Mouse (Mus musculus): ENCODE measurements around the gene Eif2b5.
A peak's percentile ranks its signal among the peaks of the same experiment; 100 is the strongest.

Eif2b5 gene

DNA sequence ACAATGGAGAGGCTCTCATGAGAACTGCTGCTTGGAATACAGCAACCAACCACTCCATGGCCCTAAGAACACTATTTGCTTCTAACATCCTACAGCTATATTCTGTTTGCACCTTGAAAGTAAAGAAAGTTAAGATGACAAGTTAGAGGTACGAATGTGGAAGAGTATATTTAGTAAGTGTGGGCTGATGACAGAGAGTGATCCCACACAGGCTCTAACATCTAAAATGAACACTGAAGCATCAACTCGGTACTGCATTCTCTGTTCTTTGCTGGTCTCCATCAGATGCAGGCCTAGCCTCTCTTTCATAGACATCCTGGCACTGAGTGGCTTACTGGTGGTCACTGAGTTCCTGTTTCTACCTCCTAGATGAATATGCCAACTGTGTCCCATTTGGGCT is 9.4 kb upstream of the Eif2b5 start:
- DNase-seq (ENCODE audit: low spot score in 2 of 2): no peak

DNA sequence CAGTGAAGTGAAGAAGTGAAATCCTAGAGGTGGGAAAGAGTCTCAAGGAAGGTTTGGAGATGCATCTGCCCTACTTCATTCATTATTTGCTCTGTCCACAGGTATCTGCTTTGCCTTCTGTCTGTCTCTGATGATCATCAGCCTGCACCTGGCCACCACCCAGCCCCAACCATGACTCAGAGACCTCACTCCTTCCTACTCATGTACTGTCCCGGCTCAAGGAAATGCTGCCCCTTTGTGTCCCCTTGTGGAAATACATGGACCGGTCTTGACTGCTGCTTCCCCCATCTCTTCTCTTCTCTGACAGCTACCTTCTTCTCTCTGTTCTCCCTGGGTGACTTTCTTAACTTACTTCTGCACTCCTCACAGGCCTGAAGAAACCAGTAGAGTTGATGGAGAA is 8.0 kb upstream of the Eif2b5 start:
- DNase-seq (ENCODE audit: low spot score in 2 of 2): no peak

DNA sequence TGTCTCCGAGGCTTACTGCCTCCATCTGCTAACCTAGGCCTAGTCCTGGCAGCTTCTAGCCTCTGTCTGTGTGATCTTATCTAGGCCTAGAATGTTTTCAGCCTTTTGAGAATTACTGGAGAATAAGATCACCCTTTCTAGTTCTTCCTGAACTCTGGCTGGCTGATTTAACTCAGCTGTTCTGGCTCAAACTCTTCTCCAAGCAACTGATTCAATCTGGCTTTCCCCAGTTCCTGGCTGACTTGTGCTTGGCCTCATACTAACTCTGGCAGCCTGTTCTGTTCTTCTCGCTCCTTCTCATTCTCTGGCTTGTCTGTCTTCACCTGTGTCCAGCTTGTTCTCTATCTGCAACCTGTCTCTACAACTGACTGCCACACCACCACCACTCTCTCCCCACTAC is 7.3 kb upstream of the Eif2b5 start:
- no peak for DNase-seq (ENCODE audit: low spot score in 2 of 2)

DNA sequence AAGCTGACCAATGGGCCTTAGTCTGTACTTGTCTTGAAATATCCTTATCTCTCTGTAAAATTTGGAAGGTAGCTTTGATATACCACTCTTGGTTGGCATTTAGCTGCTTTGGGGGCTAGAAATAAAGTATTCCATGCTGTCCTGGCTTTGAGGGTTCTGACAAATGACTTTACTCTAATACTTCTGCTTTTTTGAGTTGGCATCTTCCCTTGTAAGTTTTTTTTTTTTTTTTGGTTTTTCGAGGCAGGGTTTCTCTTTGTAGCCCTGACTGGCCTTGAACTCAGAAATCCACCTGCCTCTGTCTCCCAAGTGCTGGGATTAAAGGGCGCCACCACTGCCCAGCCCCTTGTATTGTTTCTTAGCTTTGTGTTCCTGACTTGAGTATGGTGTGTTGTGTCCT is 5.2 kb upstream of the Eif2b5 start:
- DNase-seq (ENCODE audit: low spot score in 2 of 2): no peak

DNA sequence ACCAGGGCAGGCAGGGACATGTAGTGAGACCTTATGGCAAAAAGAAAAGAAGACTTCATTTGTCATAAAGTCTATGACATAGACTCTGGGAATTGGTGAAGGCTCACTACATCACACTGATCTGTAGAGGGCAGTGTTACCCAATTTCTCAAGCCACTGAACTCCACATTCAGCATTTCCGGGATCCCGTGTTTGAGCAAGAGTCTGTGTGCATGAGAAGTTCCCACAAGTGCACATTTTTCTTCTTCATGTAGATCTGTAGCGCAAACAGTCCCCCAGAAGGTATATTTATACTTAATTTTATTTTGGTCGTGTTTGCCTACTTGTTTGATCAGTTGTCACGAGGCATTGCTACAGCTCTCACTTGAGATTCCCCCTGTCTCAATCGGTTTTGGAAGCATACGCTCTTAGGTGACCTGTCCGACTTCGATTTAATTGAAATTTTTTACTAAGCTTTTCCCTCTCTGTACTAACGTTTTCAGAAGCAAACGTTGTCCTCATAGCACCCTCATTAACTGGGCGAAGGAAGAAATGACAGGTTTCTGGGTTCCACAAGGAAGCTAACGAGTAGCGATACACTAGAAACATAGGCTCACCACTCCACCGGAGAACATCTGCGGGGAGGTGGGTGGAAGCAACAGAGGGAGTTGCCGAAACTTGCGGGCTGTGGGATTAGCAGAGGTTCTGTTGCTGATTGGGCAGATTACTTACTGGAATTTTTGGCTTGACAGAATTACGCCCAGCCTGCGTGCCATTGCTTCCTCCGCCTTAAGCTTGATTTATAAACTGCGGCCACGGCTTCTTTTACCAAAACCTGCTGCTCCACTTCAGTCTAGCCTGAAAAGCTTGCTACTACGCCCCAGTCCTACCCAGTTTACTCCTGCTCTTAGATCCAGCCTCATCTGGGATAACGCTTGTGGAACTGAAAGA is 1.7 kb upstream of the Eif2b5 start:
- DNase-seq (ENCODE audit: low spot score in 2 of 2): peak; percentile 35 to 50

DNA sequence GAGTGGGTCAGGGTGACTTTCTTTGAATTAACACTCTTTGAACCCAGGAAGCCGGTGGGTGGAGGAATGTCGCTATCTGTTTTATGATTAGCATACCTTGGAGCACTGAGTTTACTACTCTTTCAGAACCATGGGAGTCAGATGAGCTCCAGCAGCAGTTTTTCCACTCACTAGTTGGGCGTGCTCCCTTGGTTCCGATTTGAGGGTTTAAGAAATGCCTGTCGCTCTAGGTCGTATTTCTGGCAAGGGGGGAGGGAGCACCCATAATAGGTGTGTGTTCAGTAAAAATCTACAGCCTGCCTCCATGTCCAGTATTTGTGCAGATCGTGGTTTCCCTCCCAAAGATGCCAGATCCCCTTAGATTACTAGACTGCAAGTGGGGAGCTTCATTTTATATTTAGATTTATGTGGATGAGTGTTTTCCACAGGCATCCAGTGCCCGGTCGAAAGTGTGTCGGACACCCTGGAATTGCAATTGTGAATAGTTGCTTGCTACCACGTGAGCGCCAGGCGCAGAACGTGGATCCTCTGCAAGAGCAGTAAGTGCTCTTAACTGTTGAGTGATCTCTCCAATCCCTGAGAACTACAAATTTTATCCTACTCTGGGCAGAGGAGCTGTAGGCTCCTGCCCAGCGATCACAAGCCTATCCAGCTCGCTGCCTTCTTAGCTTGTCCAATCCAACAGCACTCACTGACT is 489 bp upstream of the Eif2b5 start:
- no peak for DNase-seq (ENCODE audit: low spot score in 2 of 2)

DNA sequence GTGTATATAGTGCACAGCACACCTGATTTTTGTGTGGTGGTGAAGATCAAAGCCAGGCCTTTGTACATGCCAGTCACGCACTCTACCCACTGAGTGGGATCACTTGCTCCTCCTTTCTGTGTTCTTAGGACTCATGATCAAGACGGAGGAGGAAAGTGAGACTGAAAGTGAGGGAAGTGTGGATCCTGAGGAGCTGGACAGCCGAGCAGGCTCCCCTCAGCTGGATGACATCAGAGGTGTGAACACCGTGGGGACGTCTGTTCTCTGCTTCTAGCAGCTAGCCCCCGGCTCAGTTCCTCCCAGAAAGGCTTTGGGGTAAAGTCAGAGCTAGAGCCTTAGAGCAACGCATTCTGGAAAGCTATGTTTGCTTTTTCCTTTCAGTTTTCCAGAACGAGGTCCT is 7.4 kb downstream of the Eif2b5 start:
- DNase-seq (ENCODE audit: low spot score in 2 of 2): no peak

DNA sequence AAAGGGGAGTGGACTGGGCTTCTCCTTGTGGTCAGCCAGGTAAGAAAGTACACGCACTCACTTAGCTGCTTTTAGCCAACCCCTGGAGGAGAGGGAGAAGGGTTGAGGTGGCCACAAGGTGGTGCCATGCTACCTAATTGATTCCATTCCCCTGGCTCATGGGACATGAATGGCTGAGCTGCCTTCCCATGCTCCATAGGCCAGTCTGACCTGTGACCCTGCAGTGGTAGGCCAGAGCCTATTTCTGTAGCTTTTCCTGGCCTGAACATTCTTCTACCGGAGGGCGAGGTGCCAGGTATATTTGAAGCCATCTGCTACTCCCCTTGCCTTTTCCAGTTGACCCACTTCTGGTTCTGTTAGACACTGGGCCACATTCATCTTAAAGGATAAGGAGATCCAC is 10.7 kb downstream of the Eif2b5 start:
- DNase-seq (ENCODE audit: low spot score in 2 of 2): no peak

DNA sequence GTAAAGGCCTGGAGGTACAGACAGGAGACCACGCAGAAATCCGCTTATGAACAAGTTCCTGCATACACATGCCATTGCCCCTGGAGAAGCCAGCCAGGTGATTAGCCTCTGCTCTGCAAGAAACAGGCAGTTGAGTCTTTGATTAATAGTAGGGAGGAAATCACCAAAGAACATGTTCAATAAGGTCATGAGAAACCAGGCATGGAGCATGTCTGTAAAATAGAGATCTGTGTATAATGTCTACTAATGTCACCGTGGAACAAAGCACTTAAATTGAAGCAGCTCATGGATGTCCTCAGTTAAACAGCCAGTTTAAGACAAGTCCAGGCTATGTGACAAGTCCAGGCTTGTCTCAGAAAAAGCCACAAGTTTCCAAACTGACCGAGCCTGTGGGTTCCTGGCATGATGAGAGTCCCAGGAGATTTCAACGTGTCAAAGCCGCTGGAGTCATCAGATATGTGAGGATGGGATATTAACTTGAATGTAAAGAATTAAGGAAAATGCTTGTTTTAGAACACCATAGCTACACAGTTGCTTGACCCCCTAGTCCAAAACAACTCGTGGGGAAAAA is 12.7 kb downstream of the Eif2b5 start:
- no peak for DNase-seq (ENCODE audit: low spot score in 2 of 2)

DNA sequence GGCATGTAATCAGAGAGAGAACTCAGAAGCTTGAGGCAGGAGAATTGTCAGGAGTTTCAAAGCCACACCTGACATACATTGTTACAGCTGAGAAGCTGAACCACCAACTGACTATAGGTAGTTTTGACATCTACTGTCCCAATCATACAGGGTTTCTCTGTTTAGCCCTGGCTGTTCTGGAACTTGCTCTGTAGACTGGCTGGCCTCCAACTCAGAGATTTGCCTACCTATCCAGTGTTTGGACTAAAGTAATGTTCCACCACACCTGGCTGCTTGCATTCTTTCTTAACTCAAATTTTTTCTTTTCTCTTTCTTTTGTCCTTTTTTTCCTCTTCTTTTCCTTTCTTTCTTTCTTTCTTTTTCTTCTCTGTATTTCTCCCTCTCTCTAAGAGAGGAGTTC is 17.4 kb downstream of the Eif2b5 start:
- no peak for DNase-seq (ENCODE audit: low spot score in 2 of 2)

DNA sequence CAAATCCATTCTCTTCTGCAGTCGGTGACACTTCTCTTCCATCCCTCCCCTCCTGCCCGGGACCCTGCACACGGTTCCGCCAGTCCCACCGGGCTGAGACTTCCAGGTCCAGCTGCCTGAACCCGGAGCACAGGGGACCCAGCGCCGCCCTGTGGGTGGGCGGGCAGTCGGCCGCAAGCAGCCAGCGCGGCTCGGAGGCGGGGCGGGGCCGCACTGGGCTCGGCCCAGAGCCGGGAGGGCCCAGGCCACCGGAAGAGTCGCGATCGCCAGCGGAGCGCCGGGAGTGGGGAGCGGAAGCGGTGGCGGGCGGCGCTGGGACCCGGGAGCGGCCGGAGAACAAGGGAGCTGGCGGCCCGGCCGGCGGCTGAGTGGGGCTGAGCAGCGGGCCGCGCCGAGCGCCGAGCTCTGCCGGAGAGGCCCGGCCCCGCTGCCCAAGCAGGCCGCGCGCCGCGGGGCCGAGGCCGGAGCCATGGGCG is 18.1 kb downstream of the Eif2b5 start, which contains the start of gene Dvl3:
Dvl3 (plus strand) TSS at position 257 of the 476 bp plus-strand sequence.
- peak; percentile 69 to 78 for DNase-seq (ENCODE audit: low spot score in 2 of 2)

DNA sequence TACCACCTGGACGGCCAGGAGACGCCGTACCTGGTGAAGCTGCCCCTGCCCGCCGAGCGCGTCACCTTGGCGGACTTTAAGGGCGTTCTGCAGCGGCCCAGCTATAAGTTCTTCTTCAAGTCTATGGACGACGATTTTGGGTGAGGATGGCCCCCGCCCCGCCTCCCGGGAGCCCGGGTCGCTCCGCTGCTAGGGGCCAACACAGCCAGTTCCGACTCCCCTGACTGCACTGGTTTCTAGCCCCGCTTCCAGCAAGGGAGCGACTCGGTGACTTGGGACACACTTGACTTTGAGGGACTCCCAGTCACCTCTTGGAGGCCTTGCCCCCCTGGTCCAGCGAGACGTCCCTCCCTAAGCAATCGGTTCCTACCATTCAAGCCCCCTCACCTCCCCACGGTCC is 18.6 kb downstream of the Eif2b5 start:
- DNase-seq (ENCODE audit: low spot score in 2 of 2): peak in 1 of 2 experiments; percentile 31

DNA sequence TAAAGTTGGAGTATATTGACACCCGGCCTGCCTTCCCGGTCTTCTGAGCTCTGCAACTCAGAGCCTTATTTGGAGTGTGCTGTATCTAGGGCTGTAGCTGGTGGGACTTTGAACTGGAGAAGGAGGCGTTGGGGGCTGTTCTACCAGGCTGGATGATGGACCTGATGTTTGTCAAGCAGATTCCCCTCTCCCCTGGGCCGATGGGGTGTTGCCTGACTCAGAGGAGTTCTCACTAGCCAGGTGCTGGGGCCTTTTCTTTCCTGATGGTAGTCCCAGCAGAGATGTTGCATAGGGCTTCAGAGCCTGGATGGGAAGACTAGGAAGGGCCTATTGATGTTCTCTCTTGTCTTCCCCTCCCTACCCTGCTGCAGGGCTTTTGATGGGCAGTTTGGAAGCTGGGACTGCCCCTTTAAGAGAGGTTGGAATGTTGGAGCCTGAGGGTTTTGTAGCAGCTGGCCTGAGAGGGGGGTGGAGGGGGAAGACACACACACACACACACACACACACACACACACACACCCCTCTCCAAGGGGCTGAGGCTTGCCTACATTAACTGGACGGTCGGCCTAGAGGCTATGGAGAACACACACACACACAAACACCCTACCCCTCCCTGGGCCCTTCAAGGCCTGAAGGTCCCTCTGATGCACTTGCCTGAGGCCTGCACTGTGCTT is 19.2 kb downstream of the Eif2b5 start:
- no peak for DNase-seq (ENCODE audit: low spot score in 2 of 2)

DNA sequence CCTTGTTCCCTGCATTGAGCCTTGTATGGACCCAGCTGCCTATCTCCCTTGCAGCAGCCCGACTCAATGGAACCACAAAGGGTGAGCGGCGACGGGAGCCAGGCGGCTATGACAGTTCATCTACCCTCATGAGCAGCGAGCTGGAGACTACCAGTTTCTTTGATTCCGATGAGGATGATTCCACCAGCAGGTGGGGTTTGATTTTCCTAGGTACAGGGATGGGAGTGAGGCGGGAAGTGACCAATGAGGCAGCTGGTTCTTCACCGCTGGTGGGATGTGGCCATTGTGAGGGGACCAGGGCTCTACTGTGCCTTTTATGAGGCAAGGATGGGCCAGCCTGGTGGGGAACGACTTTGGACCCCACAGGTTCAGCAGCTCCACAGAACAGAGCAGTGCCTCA is 25.3 kb downstream of the Eif2b5 start:
- no peak for DNase-seq (ENCODE audit: low spot score in 2 of 2)

DNA sequence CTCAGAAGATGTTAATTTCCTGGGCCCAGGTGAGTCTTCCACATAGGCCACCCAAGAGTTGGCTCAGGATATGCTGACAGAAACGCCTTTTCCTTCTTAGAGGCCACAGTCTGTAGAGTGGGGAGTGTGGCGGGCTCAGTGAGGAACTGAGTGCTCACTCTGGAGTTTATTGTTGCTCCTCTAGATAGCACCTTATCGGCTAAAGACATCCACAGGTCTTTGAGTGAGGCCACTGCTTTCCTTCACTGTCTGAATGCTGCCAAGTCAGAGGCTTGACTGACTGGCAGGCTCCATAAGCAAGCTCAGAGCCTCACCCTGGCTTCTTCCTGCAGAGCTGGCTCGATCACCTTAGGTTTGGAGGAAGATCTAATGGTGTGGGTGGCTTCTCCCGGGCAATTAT is 30.2 kb downstream of the Eif2b5 start:
- DNase-seq (ENCODE audit: low spot score in 2 of 2): no peak

DNA sequence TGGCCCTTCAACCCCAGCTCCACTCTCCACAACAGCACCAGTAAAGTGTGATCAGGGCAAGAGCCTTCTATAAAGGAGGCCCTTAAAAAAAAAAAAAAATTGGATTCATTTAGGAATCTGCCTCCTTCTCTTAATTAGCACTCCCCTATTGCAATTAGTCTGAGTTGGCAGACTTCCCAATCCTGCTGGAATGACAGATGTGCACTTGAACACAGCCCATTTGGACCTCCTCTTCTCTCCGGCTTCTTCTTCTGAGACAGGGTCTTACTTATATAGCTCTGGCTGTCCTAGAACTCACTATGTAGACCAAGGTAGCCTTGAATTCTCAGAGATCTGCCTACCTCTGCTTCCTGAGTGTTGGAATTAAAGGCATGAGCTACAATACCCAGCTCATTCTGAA is 30.8 kb downstream of the Eif2b5 start:
- DNase-seq (ENCODE audit: low spot score in 2 of 2): no peak

DNA sequence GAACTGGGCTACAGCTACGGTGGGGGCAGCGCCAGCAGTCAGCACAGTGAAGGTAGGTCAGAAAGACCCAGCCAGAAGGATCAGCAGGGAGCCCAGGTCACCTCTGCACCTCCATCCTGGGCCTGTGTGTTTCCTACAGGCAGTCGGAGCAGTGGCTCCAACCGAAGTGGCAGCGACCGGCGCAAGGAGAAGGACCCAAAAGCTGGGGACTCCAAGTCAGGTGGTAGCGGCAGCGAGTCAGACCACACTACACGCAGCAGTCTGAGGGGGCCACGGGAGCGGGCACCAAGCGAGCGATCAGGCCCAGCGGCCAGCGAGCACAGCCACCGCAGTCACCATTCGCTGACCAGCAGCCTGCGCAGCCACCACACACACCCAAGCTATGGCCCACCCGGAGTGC is 32.3 kb downstream of the Eif2b5 start:
- DNase-seq (ENCODE audit: low spot score in 2 of 2): no peak

DNA sequence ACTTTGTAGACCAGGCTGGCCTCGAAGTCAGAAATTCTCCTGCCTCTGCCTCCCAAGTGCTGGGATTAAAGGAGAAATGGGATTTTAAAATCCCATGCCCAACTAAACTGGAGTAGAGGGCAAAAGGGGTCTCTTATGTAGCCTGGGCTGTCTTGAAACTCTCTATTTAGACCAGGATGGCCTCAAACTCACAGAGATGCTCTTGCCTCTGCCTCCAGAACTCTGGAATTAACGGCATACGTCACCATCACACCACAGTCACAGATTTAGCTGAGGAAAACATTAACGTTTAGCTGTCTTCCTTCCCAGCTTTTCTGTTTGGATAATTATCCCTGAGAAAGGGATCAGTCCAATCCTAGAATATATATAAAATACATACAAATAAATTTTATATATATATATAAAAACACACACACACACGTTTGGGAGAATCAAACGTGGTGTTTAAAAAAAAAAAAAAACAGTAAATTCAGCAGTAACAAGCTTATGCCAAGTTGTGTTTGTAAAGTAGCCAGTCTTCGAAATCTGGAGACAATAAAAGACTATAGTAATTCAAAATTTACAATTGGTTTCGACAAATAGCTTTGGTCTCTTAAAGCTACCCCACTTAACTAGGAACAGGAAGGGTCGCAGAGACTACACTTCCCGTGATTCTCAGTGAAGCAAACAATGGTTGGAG is 36.1 kb downstream of the Eif2b5 start:
- no peak for DNase-seq (ENCODE audit: low spot score in 2 of 2)

DNA sequence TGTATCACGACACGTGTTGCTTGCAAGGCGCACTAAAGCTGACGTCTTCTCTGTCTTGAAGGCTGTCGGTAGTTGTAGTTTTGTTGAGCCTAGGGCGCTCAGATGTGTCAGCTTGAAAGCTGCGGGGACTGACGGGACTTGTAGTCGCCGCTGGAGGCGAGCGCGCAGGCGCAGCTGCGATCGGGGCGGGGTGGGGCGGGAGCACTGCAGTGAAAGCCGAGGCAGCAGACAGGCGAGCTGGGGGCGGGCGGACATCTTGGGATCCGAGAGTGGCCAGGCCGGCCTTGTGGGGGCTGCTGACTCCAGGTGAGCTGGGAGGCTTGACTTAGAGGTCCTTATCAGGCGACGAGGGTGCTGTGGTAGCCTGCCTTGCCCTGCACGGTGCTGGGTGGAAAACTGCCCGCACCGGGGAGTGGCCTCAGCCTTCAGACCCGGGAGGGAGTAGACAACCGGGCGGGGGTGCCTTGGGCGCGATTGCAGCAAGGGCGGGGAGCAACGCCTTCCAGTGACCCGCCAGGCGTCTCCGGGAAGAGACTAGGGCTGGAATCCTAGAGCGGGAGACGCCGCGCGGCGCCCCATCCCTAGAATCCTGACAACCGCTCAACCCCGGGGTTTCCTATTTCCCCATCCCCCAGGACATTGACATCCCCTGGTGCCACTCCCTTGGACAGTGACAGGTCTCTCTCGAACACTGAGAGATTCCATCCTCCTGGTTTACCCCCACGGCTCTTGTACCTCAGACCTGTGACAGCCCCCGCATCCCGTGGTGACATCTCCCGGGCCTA is 36.9 kb downstream of the Eif2b5 start, which contains the start of gene Ap2m1:
Ap2m1 (plus strand) TSS at position 183 of the 785 bp plus-strand sequence.
- DNase-seq (ENCODE audit: low spot score in 2 of 2): peak; percentile 85 to 96

DNA sequence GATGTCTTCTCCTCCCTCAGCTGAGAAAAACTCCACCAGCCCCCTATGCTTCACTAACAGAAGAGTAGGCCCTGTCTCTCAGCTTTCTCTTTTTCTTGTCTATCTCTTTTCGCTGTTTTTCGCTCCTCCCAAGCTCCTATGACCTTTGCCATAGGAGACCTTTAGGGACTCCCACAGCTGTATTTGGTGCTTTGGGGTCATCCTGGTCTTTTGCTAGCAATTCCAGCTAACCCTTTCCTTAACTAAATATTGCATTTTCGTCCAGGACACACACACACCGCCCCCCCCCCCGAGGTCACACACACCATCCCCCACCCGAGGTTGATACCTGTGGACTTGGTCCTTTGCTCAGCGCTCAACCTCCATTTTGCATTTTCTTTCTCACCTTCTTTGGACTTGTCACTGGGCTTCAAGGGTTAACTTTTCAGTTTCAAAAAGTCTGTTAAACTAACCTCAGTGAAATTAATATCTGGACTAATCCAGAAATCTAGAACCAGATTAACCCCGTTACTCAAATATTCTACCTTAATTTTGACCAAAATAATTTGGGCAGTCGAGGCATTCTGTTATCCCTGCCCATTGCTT is 37.6 kb downstream of the Eif2b5 start:
- DNase-seq (ENCODE audit: low spot score in 2 of 2): no peak

All from frontal cortex, postnatal 14 days (tissue).